Mouse (Mus musculus) cerebellum, adult 18-20 months (tissue): Measurements from ENCODE around the gene Azin2.

Experiments
- DNase-seq, 2 experiments: peaks; one replicate each; pipeline ENCODE4 v3.0.0; 2021

Gene Azin2

DNA sequence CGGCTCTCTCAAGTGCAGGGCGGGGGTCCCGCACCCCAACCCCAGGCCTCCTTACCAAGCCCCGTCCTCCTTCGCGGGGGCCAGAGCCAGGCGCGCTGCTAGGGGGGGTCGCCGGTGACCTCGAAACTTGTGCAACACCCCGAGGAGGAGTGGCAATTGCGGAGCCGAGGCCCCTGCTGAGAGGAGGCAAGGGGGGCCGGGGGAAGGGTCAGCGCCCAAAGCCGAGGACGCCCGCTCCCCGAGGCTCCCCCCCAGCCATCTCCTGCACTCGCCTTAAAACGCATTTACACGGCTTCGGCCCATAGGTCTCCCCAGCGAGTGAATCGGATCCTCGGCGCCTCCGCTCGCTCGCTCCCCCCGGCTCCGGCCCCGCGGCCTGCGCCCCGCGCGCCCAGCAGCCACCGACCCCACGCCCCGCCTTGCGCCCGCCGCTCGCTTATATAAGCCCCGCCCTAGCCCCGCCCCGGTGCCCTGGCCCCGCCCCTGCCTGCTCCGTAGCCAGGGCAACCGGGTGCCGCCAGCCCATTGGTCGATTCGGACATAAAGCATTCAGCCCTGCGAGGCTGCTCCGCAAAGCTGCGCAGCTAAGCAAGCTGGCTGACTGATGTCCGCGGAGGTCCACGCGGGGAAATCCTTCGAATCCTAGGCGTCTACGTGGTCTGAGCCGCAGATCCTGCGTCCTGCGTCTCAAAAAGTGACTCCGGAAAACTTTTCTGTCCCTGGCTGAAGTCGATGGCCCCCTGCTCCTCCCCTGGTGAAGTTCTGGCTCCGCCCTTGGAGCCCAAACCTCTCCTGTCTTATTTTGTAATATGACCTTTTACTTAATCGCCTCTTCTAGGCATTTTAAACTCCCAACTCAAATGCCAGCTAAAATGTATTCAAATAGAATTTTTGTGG is at the start of gene Azin2:
TSS of gene Azin2 (minus strand) at position 414 of the 897 bp plus-strand sequence.
- peak; percentile 87 to 95 for DNase-seq

DNA sequence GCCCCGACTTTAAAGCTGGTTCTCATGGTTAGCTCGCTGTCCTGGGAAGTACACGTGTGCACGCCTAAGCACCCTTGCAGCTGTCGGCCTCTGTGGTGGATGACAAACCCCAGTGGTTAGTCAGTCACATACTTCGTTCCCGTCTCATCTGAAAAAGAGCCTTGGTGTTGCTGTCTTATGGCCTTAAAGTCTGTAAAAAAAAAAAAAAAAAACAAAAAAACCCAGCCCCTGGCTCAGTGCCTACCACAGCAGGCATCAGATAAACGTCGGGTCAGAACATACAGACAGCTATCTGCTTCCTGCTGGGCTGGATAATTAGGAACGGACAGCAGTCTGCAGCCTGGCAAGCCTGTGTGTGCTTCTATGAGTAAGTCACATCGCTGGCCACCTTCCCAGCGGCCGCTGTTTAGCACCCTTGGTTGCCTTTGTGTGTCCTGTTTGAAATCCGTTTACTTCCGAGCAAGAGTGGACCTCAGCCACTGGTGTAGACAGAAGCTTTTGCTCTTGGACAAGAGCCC is 49.4 kb upstream of the Azin2 start:
- DNase-seq: peak; percentile 48 to 59

DNA sequence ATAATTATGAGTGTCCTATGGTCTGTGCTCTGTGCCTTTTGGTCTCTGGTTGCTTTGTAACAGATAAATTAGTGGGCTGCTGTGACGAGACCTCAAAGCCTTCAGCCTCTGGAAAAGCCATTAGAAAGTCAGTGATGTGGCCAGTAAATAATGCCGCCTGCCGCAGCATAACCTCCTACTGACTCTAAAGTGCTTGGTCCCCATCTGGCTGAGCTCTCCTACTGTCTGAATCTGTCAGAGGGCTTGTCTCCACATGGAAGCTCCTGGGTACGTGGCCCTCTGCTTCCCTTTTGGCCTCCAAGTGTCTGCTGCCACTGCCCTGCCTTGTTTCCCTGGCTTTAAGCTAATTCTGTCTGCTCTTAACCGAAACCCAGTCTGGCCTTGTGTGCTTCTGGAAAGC is 47.3 kb upstream of the Azin2 start:
- no peak for DNase-seq

DNA sequence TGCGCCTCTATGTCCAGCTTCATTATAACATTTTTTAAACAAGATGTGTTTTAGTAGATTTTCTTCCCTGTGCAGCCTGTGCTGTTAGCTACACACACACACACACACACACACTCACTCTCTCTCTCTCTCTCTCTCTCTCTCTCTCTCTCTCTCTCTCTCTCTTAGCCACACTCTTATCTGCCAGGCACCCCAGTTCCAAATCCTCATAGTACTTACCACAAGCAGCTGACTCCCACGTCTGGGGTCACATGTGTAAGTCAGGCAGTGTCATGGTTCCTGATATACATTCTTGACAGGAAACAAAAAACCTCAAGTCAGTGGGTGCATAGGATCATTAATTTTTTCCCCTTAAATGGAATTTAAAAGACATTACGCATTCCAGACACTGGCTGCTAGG is 46.4 kb upstream of the Azin2 start:
- DNase-seq: no peak

DNA sequence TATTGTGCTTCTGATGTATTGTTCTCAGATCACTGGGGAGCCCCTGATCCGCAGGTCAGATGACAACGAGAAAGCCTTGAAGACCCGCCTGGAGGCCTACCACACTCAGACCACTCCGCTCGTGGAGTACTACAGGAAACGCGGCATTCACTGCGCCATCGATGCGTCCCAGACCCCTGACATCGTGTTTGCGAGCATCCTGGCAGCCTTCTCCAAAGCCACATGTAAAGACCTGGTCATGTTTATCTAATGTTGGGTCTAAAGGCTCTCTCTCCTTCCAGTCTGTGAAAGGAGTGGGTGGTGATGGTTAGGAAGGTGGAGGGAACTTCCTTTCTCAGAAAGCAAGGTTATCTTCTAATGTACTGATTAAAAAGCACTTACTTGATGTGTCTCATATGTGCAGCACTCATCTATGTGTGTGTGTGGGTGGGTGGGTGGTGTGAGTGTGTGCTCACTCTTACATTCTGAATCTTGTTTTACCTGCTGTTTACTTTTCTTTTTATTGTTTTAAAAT is 45.8 kb upstream of the Azin2 start:
- no peak for DNase-seq

DNA sequence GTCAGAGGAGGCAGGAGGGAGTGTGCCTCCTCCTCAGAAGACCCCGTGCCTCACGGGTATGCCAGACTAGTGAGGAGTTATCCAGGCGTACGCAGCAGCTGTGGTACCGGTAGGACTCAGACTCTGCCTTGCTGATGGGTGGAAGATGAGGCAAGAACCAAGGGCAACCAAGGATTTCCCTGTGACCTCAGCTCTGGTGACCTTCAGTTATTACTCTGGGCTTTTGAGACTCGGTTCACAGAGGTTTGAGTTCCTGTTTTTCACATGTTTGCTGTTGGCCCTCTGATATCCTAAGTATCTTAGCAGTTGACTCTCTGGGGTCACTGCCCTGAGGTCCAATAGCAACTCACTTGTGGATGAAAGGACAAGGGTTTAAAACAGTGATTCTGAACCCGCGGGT is 41.5 kb upstream of the Azin2 start:
- no peak for DNase-seq

DNA sequence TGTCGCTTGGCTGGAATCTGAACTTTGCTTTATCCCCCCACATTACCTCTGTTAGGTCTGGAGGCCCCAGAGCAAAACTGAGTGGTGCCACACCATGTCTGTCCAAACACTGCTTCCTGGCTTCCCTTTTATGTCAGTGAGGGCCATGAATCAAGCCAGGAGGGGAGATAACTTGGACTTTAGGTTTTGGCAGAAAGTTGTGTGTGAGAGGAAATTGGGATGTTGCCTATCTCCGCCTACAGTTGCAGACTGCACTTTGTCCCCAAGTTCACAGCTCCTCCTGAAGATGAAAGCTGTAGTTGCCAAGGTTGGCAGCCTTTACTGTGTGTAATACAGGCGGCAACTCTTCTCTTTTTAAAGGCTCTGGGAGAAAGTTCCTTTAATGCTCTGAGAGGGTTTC is 38.5 kb upstream of the Azin2 start:
- no peak for DNase-seq

DNA sequence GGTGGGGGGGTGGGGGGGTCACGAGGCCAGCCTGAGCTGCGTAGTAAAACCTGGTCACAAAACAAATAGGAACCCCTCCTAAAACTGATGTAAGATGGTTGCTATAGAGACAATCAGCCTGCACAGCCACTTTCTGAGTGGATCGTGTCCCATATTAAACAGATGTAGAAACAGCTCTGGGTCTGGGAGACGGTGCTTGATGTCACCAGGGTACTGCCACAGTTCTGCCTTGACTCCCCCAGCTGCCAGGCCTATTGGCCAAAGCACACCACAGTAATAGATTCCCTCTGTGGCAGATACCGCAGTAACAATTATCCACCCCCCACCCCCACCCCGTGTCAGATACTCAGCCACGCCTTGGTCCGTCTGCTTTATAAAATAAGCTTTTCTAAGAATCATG is 36.2 kb upstream of the Azin2 start:
- no peak for DNase-seq

DNA sequence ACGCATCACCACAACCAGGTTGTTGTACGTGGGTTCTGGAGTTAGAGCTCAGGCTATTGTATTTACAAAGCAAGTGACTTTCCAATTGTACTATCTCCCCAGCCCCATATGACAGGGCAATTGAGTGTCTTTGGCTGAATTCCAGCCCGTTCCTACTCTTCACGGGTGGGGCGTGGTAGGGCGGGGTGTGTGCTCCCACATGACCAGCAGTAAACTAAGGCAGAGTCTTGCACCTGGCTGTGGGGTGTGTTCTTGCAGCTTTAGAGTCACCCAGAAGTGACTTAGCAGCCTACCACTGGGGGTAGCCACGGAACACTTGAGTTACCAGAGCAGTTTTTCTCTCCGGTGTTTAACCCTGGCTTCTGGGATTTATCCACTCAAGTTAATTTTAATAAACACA is 35.0 kb upstream of the Azin2 start:
- no peak for DNase-seq

DNA sequence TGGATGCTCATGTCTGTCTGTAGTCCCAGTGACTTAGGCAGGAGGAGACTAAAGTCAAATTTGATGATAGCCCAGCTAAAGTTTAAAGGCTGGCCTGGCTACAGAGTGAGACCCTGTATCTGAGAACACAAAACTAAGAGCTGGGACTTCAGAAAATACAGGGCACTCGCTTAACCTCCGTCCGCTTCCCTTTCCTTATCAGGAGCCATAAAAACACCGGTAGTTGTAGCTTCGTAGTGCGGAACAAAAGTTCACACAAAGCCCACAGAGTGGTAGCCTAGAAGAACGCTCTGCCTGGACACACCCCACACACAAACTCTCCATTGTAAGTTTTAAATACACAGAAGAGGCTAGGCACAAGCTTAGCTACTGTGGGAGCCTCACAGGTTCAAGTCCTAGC is 33.0 kb upstream of the Azin2 start:
- no peak for DNase-seq

DNA sequence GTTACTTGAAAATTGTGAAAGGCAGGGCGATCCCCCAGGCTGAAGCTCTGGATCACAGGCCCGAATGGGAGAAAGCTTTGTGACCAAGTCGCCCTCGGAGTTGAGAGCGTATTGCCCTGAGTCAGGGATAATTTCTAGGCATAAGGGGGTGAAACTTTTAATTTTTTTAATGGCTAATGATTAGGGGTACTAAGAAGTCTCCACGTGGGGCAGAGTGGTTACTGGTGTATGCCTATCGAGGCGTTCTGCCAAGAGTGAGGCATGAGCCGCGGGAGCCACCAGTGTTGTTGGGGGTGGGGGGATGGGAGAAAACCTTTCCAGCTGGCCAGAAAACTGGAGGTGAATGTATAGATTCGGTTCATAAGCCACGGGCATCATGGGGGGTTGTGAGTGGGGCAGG is 31.4 kb upstream of the Azin2 start:
- peak; percentile 23 to 26 for DNase-seq

DNA sequence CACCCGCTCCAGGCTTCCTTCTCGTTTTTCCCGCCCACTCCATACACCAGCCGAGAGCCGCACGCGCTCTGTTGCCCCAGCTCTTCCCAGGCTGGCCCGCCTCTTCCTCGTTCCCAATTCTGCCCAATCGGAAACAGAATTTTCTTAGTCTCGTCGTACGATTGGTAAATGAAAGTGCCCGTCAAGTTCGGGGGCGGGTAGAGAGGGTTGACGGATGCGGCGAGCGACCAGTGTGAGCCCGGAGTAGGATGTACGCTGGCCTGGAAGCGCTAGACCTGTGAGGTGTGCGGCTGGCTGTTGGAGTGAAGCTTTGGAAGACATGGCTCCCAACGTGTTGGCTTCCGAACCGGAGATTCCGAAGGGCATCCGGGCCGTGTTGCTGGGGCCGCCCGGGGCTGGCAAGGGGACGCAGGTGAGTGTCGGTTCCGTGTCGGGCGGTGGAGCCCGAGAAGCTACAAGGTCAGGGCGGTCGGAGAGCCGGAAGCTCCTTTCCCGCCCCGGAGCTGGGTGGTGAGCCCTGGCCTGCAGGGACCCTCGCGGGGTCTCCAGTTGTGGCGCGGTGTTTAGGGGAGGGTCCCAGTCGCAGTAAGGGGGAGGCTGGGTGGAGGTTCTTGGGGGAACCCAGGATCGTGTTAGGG is 30.9 kb upstream of the Azin2 start:
- DNase-seq: peak; percentile 92 to 97

DNA sequence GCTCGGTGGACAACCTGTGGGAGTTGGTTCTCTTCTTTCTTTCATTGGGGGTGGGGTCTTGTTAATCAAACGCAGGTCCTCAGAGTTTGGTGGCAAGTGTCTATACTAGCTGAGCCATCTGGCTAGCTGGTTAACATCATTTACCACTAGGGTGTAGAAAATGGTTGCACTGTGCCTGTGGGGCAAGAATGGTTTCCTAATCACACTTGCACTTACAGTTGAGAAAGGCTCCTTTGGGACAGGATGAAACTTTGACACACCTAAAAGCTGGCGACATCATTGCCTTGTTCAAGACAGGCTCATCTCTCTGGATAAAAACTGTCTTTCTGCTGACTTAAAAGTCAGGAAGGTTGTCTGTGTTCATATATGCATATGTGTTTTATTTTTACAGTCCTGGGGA is 29.9 kb upstream of the Azin2 start:
- DNase-seq: no peak

DNA sequence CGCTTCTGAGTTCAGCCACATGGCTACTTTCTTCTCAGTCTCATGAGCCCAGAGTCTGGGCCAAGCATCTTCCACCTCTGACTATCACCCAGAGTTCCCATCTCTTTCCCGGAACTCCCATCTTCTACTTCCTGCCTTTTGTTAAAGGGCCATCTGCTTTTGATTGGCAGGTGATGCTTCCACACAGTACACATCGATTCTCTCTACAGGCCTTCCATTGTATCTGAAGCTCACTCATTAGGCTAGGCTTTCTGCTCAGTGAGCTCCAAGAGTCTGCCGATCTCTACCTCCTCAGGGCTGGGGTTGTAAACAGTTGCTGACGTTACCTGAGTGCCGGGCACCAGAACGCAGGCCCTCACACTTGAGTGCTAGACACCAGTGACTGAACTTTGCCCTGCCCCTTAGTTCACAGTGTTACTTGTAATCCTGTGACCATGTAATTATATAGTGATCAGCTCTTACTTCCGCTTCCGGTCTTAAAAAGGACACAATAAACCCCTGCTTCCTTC is 29.3 kb upstream of the Azin2 start, which contains the start of gene Ak2:
TSS of gene Ak2 (plus strand) at position 459 of the 509 bp plus-strand sequence.
- DNase-seq: no peak

DNA sequence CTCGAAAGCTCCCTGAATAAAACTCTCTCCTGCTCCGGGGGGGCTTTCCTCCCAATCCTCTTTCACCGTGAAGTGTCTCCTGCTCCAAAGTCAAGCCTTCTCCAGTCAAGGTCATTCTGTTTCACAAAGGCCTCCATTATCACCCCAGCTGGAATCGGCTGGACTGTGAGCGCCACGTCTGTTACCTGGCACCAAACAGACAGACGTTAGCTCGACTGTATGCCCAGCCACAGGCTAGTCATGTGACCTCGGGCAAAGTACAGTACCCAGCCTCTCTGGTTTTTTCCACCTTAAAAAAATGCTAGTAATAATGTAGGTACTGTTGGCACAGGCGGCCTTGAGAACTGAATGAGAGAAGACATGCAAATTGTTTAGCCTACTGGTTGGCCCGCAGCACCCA is 27.4 kb upstream of the Azin2 start:
- DNase-seq: no peak

DNA sequence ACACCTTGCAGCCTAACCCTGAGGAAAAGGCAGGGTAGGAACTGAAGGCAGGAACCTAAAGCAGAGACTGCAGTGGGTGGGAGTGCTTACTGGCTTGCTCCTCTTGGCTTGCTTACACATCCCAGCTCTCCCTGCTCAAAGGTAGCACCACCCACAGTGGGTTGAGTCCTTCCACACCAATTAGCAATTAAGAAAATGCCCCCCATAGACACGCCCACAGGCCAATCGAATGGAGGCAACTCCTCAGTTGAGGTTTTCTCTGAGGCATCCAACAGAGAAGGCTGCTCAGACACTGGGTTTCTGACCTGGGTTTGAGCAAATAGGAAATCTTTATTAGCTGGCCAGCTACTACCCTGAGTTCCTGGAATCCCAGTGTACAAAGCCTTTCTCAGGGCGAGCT is 26.7 kb upstream of the Azin2 start:
- DNase-seq: no peak

DNA sequence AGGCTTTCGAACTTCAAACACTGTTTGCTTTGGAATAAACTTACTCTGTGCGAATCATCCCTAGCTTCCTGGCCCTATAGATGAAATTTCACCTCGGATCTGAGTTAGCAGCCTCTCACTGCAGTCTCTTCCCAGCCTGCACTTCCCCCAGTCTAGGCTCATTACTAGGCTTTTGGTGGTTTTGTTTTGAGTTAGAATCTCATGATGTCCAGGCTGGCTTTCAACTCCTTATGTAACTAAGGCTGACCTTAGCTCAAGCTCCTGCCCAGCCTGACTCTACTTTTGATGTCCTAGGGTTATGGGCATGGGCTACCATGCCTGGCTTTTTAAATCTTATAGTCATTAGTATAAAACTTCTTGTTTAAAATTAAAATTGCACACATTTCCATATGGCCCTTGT is 22.4 kb upstream of the Azin2 start:
- no peak for DNase-seq

DNA sequence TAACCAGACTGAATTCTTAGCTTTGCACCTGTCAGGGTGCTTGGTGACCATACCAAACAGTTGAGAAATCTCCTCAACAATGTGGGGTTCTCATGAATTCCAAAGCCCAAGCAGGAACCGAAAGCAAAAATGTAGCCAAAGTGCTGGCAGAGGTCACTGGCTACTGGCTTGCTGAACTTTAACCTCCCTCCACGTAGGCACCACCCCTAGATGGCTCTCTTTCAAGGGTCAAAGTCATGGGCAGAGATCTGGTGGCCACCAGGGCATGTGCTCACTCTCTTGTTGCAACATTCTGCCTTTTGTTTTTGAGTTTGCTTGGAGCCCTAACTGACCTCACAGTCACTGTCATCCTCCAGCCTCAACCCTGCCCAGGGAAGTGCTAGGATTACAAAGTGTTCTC is 21.4 kb upstream of the Azin2 start:
- no peak for DNase-seq

DNA sequence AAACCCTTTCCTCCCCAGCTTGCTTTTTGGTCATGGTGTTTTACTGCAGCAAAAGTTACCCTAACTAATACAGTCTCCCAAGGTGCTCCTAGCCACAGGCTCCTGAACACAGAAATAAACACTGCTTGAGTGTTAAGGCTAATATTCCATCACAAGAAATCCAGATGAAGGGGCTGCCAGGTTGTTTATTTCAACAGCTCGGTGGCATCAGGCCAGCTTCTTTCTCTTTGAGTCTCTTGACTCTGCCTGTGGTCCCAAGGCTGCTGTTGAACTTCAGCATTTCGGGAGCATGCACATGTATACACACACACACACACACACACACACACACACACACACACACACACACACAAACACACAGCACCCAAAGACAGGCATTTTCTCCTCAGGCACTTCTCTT is 20.9 kb upstream of the Azin2 start:
- no peak for DNase-seq

DNA sequence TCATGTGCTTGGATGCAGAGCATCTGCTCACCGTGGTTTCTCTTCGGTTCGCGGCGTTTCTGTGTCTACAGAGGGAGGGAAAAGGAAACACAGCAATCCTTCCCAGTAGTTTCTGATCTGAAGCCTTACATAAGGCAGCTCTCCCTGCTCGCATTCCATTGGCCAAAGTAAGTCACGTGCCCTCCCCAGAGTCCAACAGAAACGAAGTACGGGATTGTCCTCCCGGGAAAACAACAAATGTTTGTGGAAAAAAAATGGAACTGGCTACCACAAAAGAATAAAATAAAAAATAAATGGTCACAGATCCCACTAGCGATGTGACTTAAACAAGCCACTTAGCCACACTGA is 19.6 kb upstream of the Azin2 start:
- DNase-seq: no peak

DNA sequence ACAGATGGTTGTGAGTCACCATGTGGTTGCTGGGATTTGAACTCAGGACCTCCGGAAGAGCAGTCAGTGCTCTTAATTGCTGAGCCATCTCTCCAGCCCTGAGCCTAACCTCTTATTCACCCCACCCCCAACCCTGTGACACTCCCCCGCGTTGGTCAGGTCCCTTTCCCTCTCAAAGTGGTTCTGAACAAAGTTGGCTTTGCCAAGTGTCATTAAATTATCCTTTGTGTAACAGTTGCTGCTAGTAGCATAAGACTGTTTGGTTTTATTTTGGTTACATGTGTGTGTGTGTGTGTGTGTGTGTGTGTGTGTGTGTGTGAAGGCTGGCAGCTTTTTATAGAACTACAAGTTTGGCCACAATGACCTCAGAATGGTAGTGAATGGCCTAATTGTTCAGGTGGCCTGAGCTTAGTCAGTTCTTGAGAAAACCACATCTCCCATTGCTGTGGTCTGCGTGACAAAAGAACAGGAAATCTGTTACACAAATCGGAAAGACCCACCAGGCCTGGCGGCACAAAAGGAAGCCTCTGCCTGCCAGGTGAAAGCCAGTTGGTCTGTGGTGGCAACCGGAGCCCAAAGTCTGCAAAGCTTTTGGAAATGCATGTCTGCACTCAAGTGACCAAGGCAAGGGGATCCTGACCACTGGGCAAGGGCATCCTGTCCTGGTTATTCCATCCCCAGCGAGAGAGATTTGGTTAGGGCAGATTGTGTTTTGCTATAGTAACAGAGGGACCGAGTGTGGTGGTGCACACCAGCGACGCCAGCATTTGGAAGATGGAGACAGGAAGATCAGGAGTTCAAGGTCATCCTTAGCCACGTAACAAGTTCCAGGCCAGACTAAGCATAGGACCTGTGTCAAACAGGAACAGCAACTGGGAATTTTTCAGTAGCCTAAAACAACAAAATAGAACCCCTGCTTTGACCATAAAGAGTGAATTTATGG is 18.9 kb upstream of the Azin2 start:
- no peak for DNase-seq

DNA sequence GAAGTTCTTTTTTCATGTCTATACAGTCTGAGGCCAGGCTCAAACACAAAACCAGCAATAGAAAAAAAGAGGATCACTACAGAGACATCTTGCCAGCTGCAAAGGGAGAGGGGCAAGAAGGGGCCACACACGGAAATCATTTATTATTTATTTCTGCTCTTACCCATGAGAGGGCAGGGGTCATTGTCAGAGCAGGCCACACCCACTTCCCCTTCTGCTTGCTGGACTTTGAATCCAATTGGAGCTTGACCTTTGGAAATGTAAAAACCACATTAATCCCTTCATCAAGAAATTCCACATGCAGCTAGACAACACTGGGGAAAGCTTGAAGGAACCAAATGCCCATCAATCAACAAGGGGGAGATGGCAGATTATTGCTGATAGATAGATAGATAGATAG is 16.4 kb upstream of the Azin2 start:
- no peak for DNase-seq

DNA sequence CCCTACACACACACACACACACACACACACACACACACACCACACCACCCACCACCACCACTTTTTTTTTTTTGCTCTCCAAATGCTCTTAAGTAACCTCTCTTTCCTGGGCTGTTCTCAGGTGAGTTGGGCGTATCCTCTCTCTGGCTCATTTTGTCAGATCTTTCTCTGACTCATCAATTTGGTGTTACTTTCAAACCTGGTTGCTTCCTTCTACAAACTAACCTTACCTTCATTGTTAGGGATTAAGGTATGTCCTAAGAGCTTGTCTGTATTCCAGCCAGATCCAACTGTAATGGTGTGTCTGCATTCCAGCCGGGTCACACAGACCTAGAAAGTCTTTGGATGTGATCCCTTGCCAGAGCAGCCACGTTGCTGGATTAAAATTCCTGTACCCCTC is 15.0 kb upstream of the Azin2 start:
- DNase-seq: no peak
